Mouse (Mus musculus): Measurements from ENCODE around the gene Rnf182.

DNA sequence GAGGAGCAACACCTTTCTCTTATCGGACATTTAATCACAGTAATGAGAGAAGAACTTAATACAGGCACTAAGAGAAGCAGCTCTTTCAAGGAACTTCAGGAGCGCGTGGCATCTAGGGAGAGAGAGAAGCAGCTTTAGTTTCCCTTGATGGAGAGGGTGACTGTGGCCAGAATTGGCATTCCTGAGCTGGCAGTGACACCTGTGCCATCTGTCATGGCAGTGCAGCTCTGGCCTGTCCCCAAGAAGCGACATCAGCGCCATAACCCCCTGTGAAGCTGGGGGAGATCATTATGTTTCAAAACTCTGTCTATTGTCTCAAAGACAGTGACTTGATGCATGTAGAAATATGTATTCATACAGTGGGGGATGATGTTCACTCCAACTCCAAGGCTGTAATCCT lies 40.1 kb upstream of the Rnf182 start:
- TF ChIP-seq CTCF (conservative IDR thresholded peaks at IDR 0.05; ENCODE audit: insufficient read depth, insufficient read length, low read depth, low read length) = no peak
- no peak for TF ChIP-seq POLR2A (IDR thresholded peaks at IDR 0.05; ENCODE audit: low read depth, low read length)

Measured in kidney, adult 2 months (tissue).